Mouse (Mus musculus): ENCODE results near the gene Nav2. TPM values are rescaled to one million over a fixed set of nuclear protein-coding genes. Genes with fewer than 3 reads are reported as not detected.

Gene Nav2
- total and polyA plus RNA-seq, 3 experiments = under 0.01 TPM; not detected in 2

DNA sequence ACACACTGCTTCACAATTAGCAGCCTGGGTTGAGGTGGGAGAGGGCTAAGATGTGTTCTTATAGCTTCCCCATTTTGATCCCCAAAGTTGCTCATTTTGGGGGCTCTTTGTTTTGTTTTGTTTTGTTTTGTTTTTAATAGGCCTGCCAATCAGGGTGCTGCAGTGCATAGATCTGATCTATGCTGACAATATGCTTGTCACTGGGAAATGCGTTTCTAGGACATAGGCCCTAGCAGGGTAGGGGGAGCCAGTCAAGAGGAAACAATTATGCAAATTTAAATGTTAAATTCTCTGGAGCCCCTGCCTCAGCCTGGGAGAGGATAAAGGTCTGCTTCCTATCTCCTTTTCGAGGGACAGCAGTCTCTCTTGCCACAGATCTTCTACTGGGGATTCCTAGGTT, 6.1 kb upstream of the Nav2 start:
- TF ChIP-seq ELF1 (IDR thresholded peaks at IDR 0.05; ENCODE audit: low read depth, low read length) = no peak
- no peak for TF ChIP-seq USF1 (IDR thresholded peaks at IDR 0.05; ENCODE audit: low read depth, low read length)
- no peak for TF ChIP-seq TBP (conservative IDR thresholded peaks at IDR 0.05; ENCODE audit: low read depth, low read length)
- TF ChIP-seq E2F4 (IDR thresholded peaks at IDR 0.05; ENCODE audit: insufficient replicate concordance, low read depth, low read length) = no peak
- TF ChIP-seq ZC3H11A (IDR thresholded peaks at IDR 0.05; ENCODE audit: low read depth, low read length) = no peak
- no peak for TF ChIP-seq MYC (IDR thresholded peaks at IDR 0.05; ENCODE audit: low read depth, low read length)
- no peak for TF ChIP-seq RCOR1 (conservative IDR thresholded peaks at IDR 0.05; ENCODE audit: low read depth, low read length)
- TF ChIP-seq HCFC1 (IDR thresholded peaks at IDR 0.05; ENCODE audit: low read depth, low read length) = no peak
- TF ChIP-seq NELFE (IDR thresholded peaks at IDR 0.05; ENCODE audit: low read depth, low read length) = no peak
- no peak for TF ChIP-seq MXI1 (IDR thresholded peaks at IDR 0.05; ENCODE audit: low read depth, low read length)
- TF ChIP-seq ETS1 (conservative IDR thresholded peaks at IDR 0.05; ENCODE audit: low read depth, low read length) = no peak
- TF ChIP-seq POLR2A (IDR thresholded peaks at IDR 0.05; ENCODE audit: low read depth, low read length) = no peak
- in situ Hi-C loops (cut with MboI; ENCODE audit: low pct_ligation_motif_present, low pct_unique_long_range_greater_than_20kb, low sequenced_read_pairs) (no loop called here), dilution Hi-C loops (cut with MboI; ENCODE audit: extremely low pct_ligation_motif_present, extremely low pct_unique_long_range_greater_than_20kb, low sequenced_read_pairs) (no loop called here)
- Histone ChIP-seq H3K79me2 (replicated peaks; ENCODE audit: control insufficient read depth, extremely low read depth, insufficient read depth, poor library complexity, severe bottlenecking) (no peaks in the 10 kb centered on the region), H3K27ac (ENCODE audit: insufficient read depth, low read depth) (no peak overlapping the region), H3K27me3 (replicated peaks) (no peaks in the 10 kb centered on the region), H3K4me1 (ENCODE audit: control insufficient read depth in 1 of 2, insufficient read depth in 2 of 2) (peaks cover 0 to 6% of the 10 kb centered on the region in 2 experiments; a peak in 1 of 4 replicates), H3K36me3 (replicated peaks in 1 of 2; ENCODE audit: control insufficient read depth in 1 of 2, insufficient read depth in 1 of 2, low read length in 1 of 2) (no peaks in the 10 kb centered on the region), H3K9ac (ENCODE audit: insufficient read depth, low read depth) (no peak overlapping the region), H3K4me3 (replicated peaks in 1 of 3; ENCODE audit: low read depth in 2 of 3, low read length in 2 of 3, poor library complexity in 1 of 3) (no peak overlapping the region), H3K9me3 (replicated peaks; ENCODE audit: low read length) (no peaks in the 10 kb centered on the region), H3K4me2 (ENCODE audit: insufficient read depth, low read depth, poor library complexity, severe bottlenecking) (no peak overlapping the region)
- DNase-seq (ENCODE audit: extremely low read depth) = no peak

- no peak overlapping the region for H3K9ac ChIP-seq (ENCODE audit: insufficient read depth, low read depth)
These were observed 791 bp downstream of the Nav2 start for GRCm38 (mm10) chr7:48909342-48909671.

GRCm38 (mm10) chr7:48910282-48910681, 1.8 kb downstream of the Nav2 start:
- Histone ChIP-seq H3K27ac (ENCODE audit: insufficient read depth, low read depth) (no peak overlapping the region), H3K9ac (ENCODE audit: insufficient read depth, low read depth) (no peak overlapping the region), H3K27me3 (replicated peaks) (no peaks in the 10 kb centered on the region), H3K79me2 (replicated peaks; ENCODE audit: control insufficient read depth, extremely low read depth, insufficient read depth, poor library complexity, severe bottlenecking) (no peaks in the 10 kb centered on the region), H3K4me3 (replicated peaks in 1 of 3; ENCODE audit: low read depth in 2 of 3, low read length in 2 of 3, poor library complexity in 1 of 3) (no peak overlapping the region), H3K9me3 (replicated peaks; ENCODE audit: low read length) (no peaks in the 10 kb centered on the region), H3K4me2 (ENCODE audit: insufficient read depth, low read depth, poor library complexity, severe bottlenecking) (no peak overlapping the region), H3K4me1 (ENCODE audit: control insufficient read depth in 1 of 2, insufficient read depth in 2 of 2) (peaks cover 5 to 25% of the 10 kb centered on the region in 2 experiments; a peak in 2 of 4 replicates), H3K36me3 (replicated peaks in 1 of 2; ENCODE audit: control insufficient read depth in 1 of 2, insufficient read depth in 1 of 2, low read length in 1 of 2) (no peaks in the 10 kb centered on the region)
- dilution Hi-C loops (cut with MboI; ENCODE audit: extremely low pct_ligation_motif_present, extremely low pct_unique_long_range_greater_than_20kb, low sequenced_read_pairs) (no loop called here), in situ Hi-C loops (cut with MboI; ENCODE audit: low pct_ligation_motif_present, low pct_unique_long_range_greater_than_20kb, low sequenced_read_pairs) (no loop called here)
- no peak for DNase-seq (ENCODE audit: extremely low read depth)
- TF ChIP-seq GABPA (IDR thresholded peaks at IDR 0.05; ENCODE audit: insufficient replicate concordance, low read depth, low read length) (no peak), IRF4 (IDR thresholded peaks at IDR 0.05; ENCODE audit: low read depth, low read length) (no peak), ELF1 (IDR thresholded peaks at IDR 0.05; ENCODE audit: low read depth, low read length) (no peak), ZC3H11A (IDR thresholded peaks at IDR 0.05; ENCODE audit: low read depth, low read length) (no peak), USF2 (conservative IDR thresholded peaks at IDR 0.05; ENCODE audit: low read depth, low read length) (no peak), SMC3 (IDR thresholded peaks at IDR 0.05; ENCODE audit: low read depth, low read length) (no peak), CHD1 (IDR thresholded peaks at IDR 0.05; ENCODE audit: low read depth, low read length) (no peak), SIN3A (IDR thresholded peaks at IDR 0.05; ENCODE audit: low read length) (no peak), JUN (IDR thresholded peaks at IDR 0.05; ENCODE audit: insufficient read depth, low read depth, low read length) (no peak), CHD2 (IDR thresholded peaks at IDR 0.05; ENCODE audit: low read length) (no peak), NELFE (IDR thresholded peaks at IDR 0.05; ENCODE audit: low read depth, low read length) (no peak), TCF12 (IDR thresholded peaks at IDR 0.05; ENCODE audit: low read depth, low read length) (no peak)

More at GRCm38 (mm10) chr7:48909342-48909671, 791 bp downstream of the Nav2 start:
- H3K4me3 ChIP-seq (replicated peaks in 1 of 3; ENCODE audit: low read depth in 2 of 3, low read length in 2 of 3, poor library complexity in 1 of 3) = peak overlapping the region in 1 of 3 experiments; percentile 17
- peaks cover 5 to 25% of the 10 kb centered on the region in 2 experiments; a peak in 2 of 4 replicates for H3K4me1 ChIP-seq (ENCODE audit: control insufficient read depth in 1 of 2, insufficient read depth in 2 of 2)
- no peaks in the 10 kb centered on the region for H3K9me3 ChIP-seq (replicated peaks; ENCODE audit: low read length)
- no peaks in the 10 kb centered on the region for H3K27me3 ChIP-seq (replicated peaks)
- peak overlapping the region; percentile 73 for H3K4me2 ChIP-seq (ENCODE audit: insufficient read depth, low read depth, poor library complexity, severe bottlenecking)
- dilution Hi-C loops (cut with MboI; ENCODE audit: extremely low pct_ligation_motif_present, extremely low pct_unique_long_range_greater_than_20kb, low sequenced_read_pairs) (no loop called here), in situ Hi-C loops (cut with MboI; ENCODE audit: low pct_ligation_motif_present, low pct_unique_long_range_greater_than_20kb, low sequenced_read_pairs) (no loop called here)
- TF ChIP-seq ZNF384 (IDR thresholded peaks at IDR 0.05; ENCODE audit: low read depth, low read length) (no peak), NELFE (IDR thresholded peaks at IDR 0.05; ENCODE audit: low read depth, low read length) (no peak), MEF2A (IDR thresholded peaks at IDR 0.05; ENCODE audit: borderline replicate concordance, low read depth, low read length) (no peak), RAD21 (IDR thresholded peaks at IDR 0.05; ENCODE audit: low read depth, low read length) (no peak), SMC3 (IDR thresholded peaks at IDR 0.05; ENCODE audit: low read depth, low read length) (no peak)
- H3K36me3 ChIP-seq (replicated peaks in 1 of 2; ENCODE audit: control insufficient read depth in 1 of 2, insufficient read depth in 1 of 2, low read length in 1 of 2) = no peaks in the 10 kb centered on the region
- H3K27ac ChIP-seq (ENCODE audit: insufficient read depth, low read depth) = no peak overlapping the region
- DNase-seq (ENCODE audit: extremely low read depth) = no peak
- no peaks in the 10 kb centered on the region for H3K79me2 ChIP-seq (replicated peaks; ENCODE audit: control insufficient read depth, extremely low read depth, insufficient read depth, poor library complexity, severe bottlenecking)
